Mouse (Mus musculus) adipocyte (in vitro differentiated cells): ENCODE measurements around the gene Atat1.
"Not testable (repeated sequence)": the region's sequence is repeated elsewhere in the genome, so short reads cannot be mapped to it uniquely, and the experiment has no call there.

ENCODE experiments used
- DNase-seq: peaks from one replicate; pipeline ENCODE4 v3.0.0-alpha.2; 2016; ENCODE audit warnings: low spot score

The Atat1 gene

GRCm38 (mm10) chr17:35909919-35910369, at the start of gene Atat1:
Gene Atat1 (minus strand): TSS chr17:35910075.
- peak; percentile 97 for DNase-seq

GRCm38 (mm10) chr17:35958533-35959223, 48.8 kb upstream of the Atat1 start:
- no peak for DNase-seq

- no peak for DNase-seq
These were observed 44.8 kb upstream of the Atat1 start for GRCm38 (mm10) chr17:35954665-35955064.

- DNase-seq, result not testable (repeated sequence)
These were observed 42.7 kb upstream of the Atat1 start for GRCm38 (mm10) chr17:35952559-35952958.

GRCm38 (mm10) chr17:35950946-35951345, 41.1 kb upstream of the Atat1 start:
- not testable (repeated sequence) for DNase-seq

- DNase-seq, result no peak
These were observed 30.1 kb upstream of the Atat1 start for GRCm38 (mm10) chr17:35939941-35940340.

- DNase-seq, result no peak
These were observed 29.2 kb upstream of the Atat1 start for GRCm38 (mm10) chr17:35939108-35939507.

GRCm38 (mm10) chr17:35937700-35938348, 27.9 kb upstream of the Atat1 start:
- peak; percentile 67 for DNase-seq

GRCm38 (mm10) chr17:35935763-35936162, 25.9 kb upstream of the Atat1 start:
- not testable (repeated sequence) for DNase-seq

GRCm38 (mm10) chr17:35932608-35933007, 22.7 kb upstream of the Atat1 start:
- DNase-seq, result no peak

GRCm38 (mm10) chr17:35930627-35931026, 20.8 kb upstream of the Atat1 start:
- DNase-seq, result no peak

GRCm38 (mm10) chr17:35929534-35929933, 19.7 kb upstream of the Atat1 start:
- no peak for DNase-seq

- DNase-seq, result no peak
These were observed 17.6 kb upstream of the Atat1 start for GRCm38 (mm10) chr17:35927471-35927870.

- DNase-seq, result no peak
These were observed 13.4 kb upstream of the Atat1 start for GRCm38 (mm10) chr17:35923281-35923680.

- DNase-seq, result peak; percentile 79
These were observed 12.7 kb upstream of the Atat1 start for GRCm38 (mm10) chr17:35922566-35922965.

GRCm38 (mm10) chr17:35921710-35922109, 11.8 kb upstream of the Atat1 start:
- no peak for DNase-seq

GRCm38 (mm10) chr17:35920862-35921562, 11.1 kb upstream of the Atat1 start:
- peak; percentile 80 for DNase-seq

- DNase-seq, result no peak
These were observed 10.5 kb upstream of the Atat1 start for GRCm38 (mm10) chr17:35920384-35920783.

- no peak for DNase-seq
These were observed 10.0 kb upstream of the Atat1 start for GRCm38 (mm10) chr17:35919864-35920301.

- peak; percentile 99 for DNase-seq
These were observed 9.3 kb upstream of the Atat1 start for GRCm38 (mm10) chr17:35919060-35919715.

GRCm38 (mm10) chr17:35918276-35919059, 8.6 kb upstream of the Atat1 start:
- DNase-seq, result peak; percentile 81
